Mouse (Mus musculus): ENCODE measurements around the gene Mup12. TPM values are rescaled to one million over a fixed set of nuclear protein-coding genes. Genes with fewer than 3 reads are reported as not detected.

Mup12 gene
- polyA plus RNA-seq (2012; rRNA removed), result not detected in 2 replicates

DNA sequence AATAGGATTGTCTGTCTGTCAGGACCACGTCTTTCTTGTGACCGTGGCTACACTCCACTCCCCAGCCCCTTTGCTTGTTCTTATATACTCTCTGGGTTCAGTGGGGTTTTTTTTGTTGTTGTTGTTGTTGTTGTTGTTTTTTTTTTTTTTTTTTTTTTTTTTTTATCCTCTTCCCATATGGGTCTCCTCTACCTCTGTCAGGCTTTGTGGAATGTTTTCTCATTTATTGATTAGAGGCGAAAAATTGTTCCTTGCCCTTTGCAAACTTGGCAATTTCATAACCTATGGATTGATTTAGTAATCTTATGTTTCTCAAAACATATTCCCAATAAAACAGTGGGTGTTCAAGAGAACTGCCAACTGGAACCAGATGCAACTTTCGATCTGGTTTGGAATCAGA lies at the start of gene Mup12:
Gene Mup12, minus strand, starts transcription at position 101 of the 400 bp plus-strand sequence.

Other genes starting within 250 kb of the Mup12 start
- gene Mup1, start 239.4 kb downstream of the Mup12 start, polyA plus RNA-seq (2012; rRNA removed), result not detected in 2 replicates
- not detected in 2 replicates for gene Mup10, start 159.1 kb downstream of the Mup12 start, polyA plus RNA-seq (2012; rRNA removed)
- gene Mup11, start 78.9 kb downstream of the Mup12 start, polyA plus RNA-seq (2012; rRNA removed), result not detected in 2 replicates
- gene Mup22, start 80.1 kb upstream of the Mup12 start, polyA plus RNA-seq (2012; rRNA removed), result not detected in 2 replicates